Mouse (Mus musculus): ENCODE results near the gene Matn1.

The Matn1 gene

GRCm38 (mm10) chr4:130944112-130944511, at the start of gene Matn1:
TSS of gene Matn1 (plus strand) at chr4:130944385.
- DNase-seq (ENCODE audit: low spot score) = no peak

GRCm38 (mm10) chr4:130895701-130896100, 48.5 kb upstream of the Matn1 start:
- no peak for DNase-seq (ENCODE audit: low spot score)

- DNase-seq (ENCODE audit: low spot score) = peak; percentile 78
Observed at GRCm38 (mm10) chr4:130896372-130896771, 47.8 kb upstream of the Matn1 start.

- no peak for DNase-seq (ENCODE audit: low spot score)
Observed at GRCm38 (mm10) chr4:130899383-130899781, 44.8 kb upstream of the Matn1 start.

GRCm38 (mm10) chr4:130899782-130900427, 44.3 kb upstream of the Matn1 start:
- DNase-seq (ENCODE audit: low spot score) = no peak

GRCm38 (mm10) chr4:130900746-130901145, 43.4 kb upstream of the Matn1 start:
- no peak for DNase-seq (ENCODE audit: low spot score)

- DNase-seq (ENCODE audit: low spot score) = peak; percentile 55
Observed at GRCm38 (mm10) chr4:130902289-130902781, 41.9 kb upstream of the Matn1 start.

GRCm38 (mm10) chr4:130905025-130905424, 39.2 kb upstream of the Matn1 start:
- no peak for DNase-seq (ENCODE audit: low spot score)

GRCm38 (mm10) chr4:130905882-130906281, 38.3 kb upstream of the Matn1 start:
- no peak for DNase-seq (ENCODE audit: low spot score)

- DNase-seq (ENCODE audit: low spot score) = peak; percentile 44
Observed at GRCm38 (mm10) chr4:130906296-130906695, 37.9 kb upstream of the Matn1 start.

- no peak for DNase-seq (ENCODE audit: low spot score)
Observed at GRCm38 (mm10) chr4:130907200-130908069, 36.8 kb upstream of the Matn1 start.

- DNase-seq (ENCODE audit: low spot score) = no peak
Observed at GRCm38 (mm10) chr4:130908133-130908532, 36.1 kb upstream of the Matn1 start.

GRCm38 (mm10) chr4:130909167-130909874, 34.9 kb upstream of the Matn1 start:
- DNase-seq (ENCODE audit: low spot score) = no peak

GRCm38 (mm10) chr4:130910666-130911065, 33.5 kb upstream of the Matn1 start:
- DNase-seq (ENCODE audit: low spot score) = no peak

- no peak for DNase-seq (ENCODE audit: low spot score)
Observed at GRCm38 (mm10) chr4:130912626-130913025, 31.6 kb upstream of the Matn1 start.

- DNase-seq (ENCODE audit: low spot score) = no peak
Observed at GRCm38 (mm10) chr4:130913077-130913476, 31.1 kb upstream of the Matn1 start, which contains the start of gene Laptm5. TSS of gene Laptm5 (plus strand) at chr4:130913125.

- no peak for DNase-seq (ENCODE audit: low spot score)
Observed at GRCm38 (mm10) chr4:130913511-130913910, 30.7 kb upstream of the Matn1 start.

- no peak for DNase-seq (ENCODE audit: low spot score)
Observed at GRCm38 (mm10) chr4:130914011-130914410, 30.2 kb upstream of the Matn1 start.

- DNase-seq (ENCODE audit: low spot score) = no peak
Observed at GRCm38 (mm10) chr4:130914527-130914926, 29.7 kb upstream of the Matn1 start.

GRCm38 (mm10) chr4:130915006-130915667, 29.0 kb upstream of the Matn1 start:
- DNase-seq (ENCODE audit: low spot score) = no peak

- DNase-seq (ENCODE audit: low spot score) = no peak
Observed at GRCm38 (mm10) chr4:130915668-130916035, 28.5 kb upstream of the Matn1 start.

GRCm38 (mm10) chr4:130916639-130917038, 27.5 kb upstream of the Matn1 start:
- no peak for DNase-seq (ENCODE audit: low spot score)
